In genomic region chr13:89076212-89076611, GRCm38 (mm10) we compare ENCODE assay signal across 25 mouse cellular contexts.
A peak's percentile ranks its signal among the peaks of the same experiment; 100 is the strongest.
DNase-seq lines count a peak whose midpoint lies in the region; ATAC-seq and TF ChIP-seq lines count a peak whose summit lies in the region.
"Had no signal": no experiment of that assay in that cellular context is flagged by ENCODE, and none has a peak within 500 bp of the region (broad histone marks: within the 10 kb centered on the region; RNA-seq: fewer than 3 reads in every experiment).

No protein-coding gene starts in this region.

- no peak for TF ChIP-seq POLR2A in brain, embryonic 14.5 days (IDR thresholded peaks at IDR 0.05; ENCODE audit: borderline replicate concordance, extremely low read depth, insufficient read depth, insufficient read length, poor library complexity, severe bottlenecking)

- 0 out of 2 replicates have a peak, but pooled peaks have one; percentile 37 for ATAC-seq in midbrain, embryonic 13.5 days
- ATAC-seq in midbrain, embryonic 16.5 days: no peak
- ATAC-seq in forebrain, embryonic 13.5 days: peak; percentile 72
- peak; percentile 76; the same call in 1 of the 2 replicates for ATAC-seq in forebrain, embryonic 16.5 days
- ATAC-seq: CD4-positive, CD25-positive, alpha-beta regulatory T cell, adult 4 months; intestine, postnatal 0 days had no signal

- no peaks in the 10 kb centered on the region for H3K36me3 ChIP-seq in midbrain, embryonic 13.5 days
- H3K36me3 ChIP-seq in midbrain, embryonic 16.5 days (ENCODE audit: control insufficient read depth, insufficient read depth, low read length): no peaks in the 10 kb centered on the region
- H3K36me3 ChIP-seq in forebrain, embryonic 13.5 days (ENCODE audit: poor library complexity, severe bottlenecking): no peaks in the 10 kb centered on the region
- no peaks in the 10 kb centered on the region for H3K36me3 ChIP-seq in forebrain, embryonic 16.5 days (ENCODE audit: control insufficient read depth, insufficient read depth)
- H3K36me3 ChIP-seq: embryonic facial prominence, embryonic 10.5 days; embryonic facial prominence, embryonic 13.5 days; heart, embryonic 10.5 days; heart, embryonic 13.5 days had no signal

- no peaks in the 10 kb centered on the region for H3K27me3 ChIP-seq in midbrain, embryonic 13.5 days
- no peaks in the 10 kb centered on the region for H3K27me3 ChIP-seq in midbrain, embryonic 16.5 days (ENCODE audit: control insufficient read depth, insufficient read depth, low read depth, low read length)
- no peaks in the 10 kb centered on the region for H3K27me3 ChIP-seq in forebrain, embryonic 13.5 days
- no peaks in the 10 kb centered on the region for H3K27me3 ChIP-seq in forebrain, embryonic 16.5 days (replicated peaks; ENCODE audit: control insufficient read depth, insufficient read depth, low read length)
- H3K27me3 ChIP-seq: embryonic facial prominence, embryonic 13.5 days; heart, embryonic 13.5 days had no signal

- no peak overlapping the region for H3K4me2 ChIP-seq in midbrain, embryonic 13.5 days (replicated peaks)
- H3K4me2 ChIP-seq in midbrain, embryonic 16.5 days (ENCODE audit: low read length): no peak overlapping the region
- H3K4me2 ChIP-seq in forebrain, embryonic 13.5 days: no peak overlapping the region
- no peak overlapping the region for H3K4me2 ChIP-seq in forebrain, embryonic 16.5 days (ENCODE audit: low read length)
- H3K4me2 ChIP-seq: embryonic facial prominence, embryonic 13.5 days; heart, embryonic 13.5 days; hindbrain, embryonic 14.5 days had no signal

- TF ChIP-seq CTCF in brain, embryonic 14.5 days (IDR thresholded peaks at IDR 0.05; ENCODE audit: borderline replicate concordance, extremely low read depth, insufficient read depth, insufficient read length): no peak

- WGBS in midbrain, embryonic 13.5 days: 51% methylated on average over 1 of the region's 1 CpGs
- WGBS in midbrain, embryonic 16.5 days: 43% methylated on average over 1 of the region's 1 CpGs
- WGBS in forebrain, embryonic 13.5 days: 44% methylated on average over 1 of the region's 1 CpGs
- 29% methylated on average over 1 of the region's 1 CpGs for whole genome bisulfite sequencing in forebrain, embryonic 16.5 days

- peak; percentile 71 for DNase-seq in brain, embryonic 14.5 days (ENCODE audit: low read depth)
- no peak for DNase-seq in heart, adult 9 months (ENCODE audit: low spot score in 2 of 2)
- DNase-seq: adrenal gland, adult 2 months; adrenal gland, postnatal 14 days; cerebellum, adult 11-12 months; cerebellum, adult 8-10 months; cerebellum, postnatal 10 days; cerebellum, postnatal 36 days; embryo, embryonic 11 days; gastrocnemius, postnatal 25 days; heart, adult 18-20 months; heart, postnatal 14 days; heart, postnatal 4 days had no signal

- H3K9me3 ChIP-seq in midbrain, embryonic 13.5 days: no peaks in the 10 kb centered on the region
- no peaks in the 10 kb centered on the region for H3K9me3 ChIP-seq in midbrain, embryonic 16.5 days (replicated peaks; ENCODE audit: control insufficient read depth, low read length, poor library complexity, severe bottlenecking)
- no peaks in the 10 kb centered on the region for H3K9me3 ChIP-seq in forebrain, embryonic 13.5 days (replicated peaks)
- H3K9me3 ChIP-seq in forebrain, embryonic 16.5 days (ENCODE audit: control insufficient read depth, low read length): no peaks in the 10 kb centered on the region
- H3K9me3 ChIP-seq: embryonic facial prominence, embryonic 10.5 days; embryonic facial prominence, embryonic 13.5 days; heart, embryonic 10.5 days; heart, embryonic 13.5 days had no signal

- no peak overlapping the region for H3K4me3 ChIP-seq in midbrain, embryonic 13.5 days (replicated peaks)
- no peak overlapping the region for H3K4me3 ChIP-seq in midbrain, embryonic 16.5 days (ENCODE audit: low read depth, low read length)
- no peak overlapping the region for H3K4me3 ChIP-seq in forebrain, embryonic 13.5 days
- H3K4me3 ChIP-seq in forebrain, embryonic 16.5 days (replicated peaks; ENCODE audit: low read length): no peak overlapping the region
- H3K4me3 ChIP-seq: embryonic facial prominence, embryonic 10.5 days; embryonic facial prominence, embryonic 13.5 days; erythroblast, embryonic 14.5 days; heart, embryonic 10.5 days; heart, embryonic 13.5 days had no signal

- H3K27ac ChIP-seq in midbrain, embryonic 13.5 days: no peak overlapping the region
- no peak overlapping the region for H3K27ac ChIP-seq in midbrain, embryonic 16.5 days (ENCODE audit: low read length)
- H3K27ac ChIP-seq in forebrain, embryonic 13.5 days: no peak overlapping the region
- H3K27ac ChIP-seq in forebrain, embryonic 16.5 days (ENCODE audit: low read length): no peak overlapping the region
- H3K27ac ChIP-seq: embryonic facial prominence, embryonic 10.5 days; embryonic facial prominence, embryonic 13.5 days; heart, embryonic 10.5 days; heart, embryonic 13.5 days; hindbrain, embryonic 14.5 days had no signal

- H3K9ac ChIP-seq in midbrain, embryonic 13.5 days (replicated peaks): no peak overlapping the region
- no peak overlapping the region for H3K9ac ChIP-seq in midbrain, embryonic 16.5 days (ENCODE audit: low read depth, low read length)
- H3K9ac ChIP-seq in forebrain, embryonic 13.5 days: no peak overlapping the region
- no peak overlapping the region for H3K9ac ChIP-seq in forebrain, embryonic 16.5 days (replicated peaks; ENCODE audit: low read depth, low read length)
- H3K9ac ChIP-seq: embryonic facial prominence, embryonic 13.5 days; heart, embryonic 13.5 days; hindbrain, embryonic 14.5 days had no signal

- no peaks in the 10 kb centered on the region for H3K4me1 ChIP-seq in midbrain, embryonic 13.5 days (replicated peaks)
- no peaks in the 10 kb centered on the region for H3K4me1 ChIP-seq in midbrain, embryonic 16.5 days (ENCODE audit: control insufficient read depth, insufficient read depth, low read length)
- no peaks in the 10 kb centered on the region for H3K4me1 ChIP-seq in forebrain, embryonic 13.5 days
- H3K4me1 ChIP-seq in forebrain, embryonic 16.5 days (replicated peaks; ENCODE audit: control insufficient read depth, insufficient read depth, low read length): no peaks in the 10 kb centered on the region
- H3K4me1 ChIP-seq: embryonic facial prominence, embryonic 10.5 days; embryonic facial prominence, embryonic 13.5 days; heart, embryonic 10.5 days; heart, embryonic 13.5 days had no signal
